Mouse (Mus musculus) embryonic fibroblast, embryonic 13.5 days (primary cell): Measurements from ENCODE around the gene Klf2.
A peak's percentile ranks its signal among the peaks of the same experiment; 100 is the strongest.

Source experiments
- CTCF ChIP-seq: IDR thresholded peaks from 2 replicates; pipeline ENCODE4 v1.5.1; 2011; ENCODE audit warnings: mild to moderate bottlenecking, control low read depth, low read length, moderate library complexity, borderline replicate concordance; ENCODE audit not compliant: insufficient read depth
- POLR2A ChIP-seq: IDR thresholded peaks from 2 replicates; pipeline ENCODE4 v1.6.1; 2011; ENCODE audit warnings: low read depth, mild to moderate bottlenecking, control low read depth, low read length, moderate library complexity

GRCm38 (mm10) chr8:72323131-72323725 lies 4.4 kb downstream of the Klf2 start:
- TF ChIP-seq POLR2A = 0 out of 2 replicates have a peak, but pooled peaks have one; percentile 3
- TF ChIP-seq CTCF = no peak
